Mouse (Mus musculus): ENCODE data around the gene Slc22a14. TPM values are rescaled to one million over a fixed set of nuclear protein-coding genes. Genes with fewer than 3 reads are reported as not detected.
"Not testable (repeated sequence)": the region's sequence is repeated elsewhere in the genome, so short reads cannot be mapped to it uniquely, and the experiment has no call there.

Gene Slc22a14
- polyA plus RNA-seq, 1 experiment: not detected

GRCm38 (mm10) chr9:119268588-119269145 lies 96.7 kb downstream of the Slc22a14 start:
- Histone ChIP-seq H3K4me3 (ENCODE audit: insufficient read depth, low read length) (no peak overlapping the region), H3K27ac (ENCODE audit: insufficient read depth, low read depth, low read length) (no peak overlapping the region), H3K4me1 (ENCODE audit: control insufficient read depth, insufficient read depth, low read length) (peaks cover 20% of the 10 kb centered on the region)
- TF ChIP-seq CTCF (IDR thresholded peaks at IDR 0.05; ENCODE audit: low read depth, low read length) (no peak), POLR2A (IDR thresholded peaks at IDR 0.05; ENCODE audit: borderline replicate concordance, low read depth, low read length) (no peak)

- Histone ChIP-seq H3K4me3 (ENCODE audit: insufficient read depth, low read length) (no peak overlapping the region), H3K27ac (ENCODE audit: insufficient read depth, low read depth, low read length) (no peak overlapping the region), H3K4me1 (ENCODE audit: control insufficient read depth, insufficient read depth, low read length) (peaks cover 20% of the 10 kb centered on the region)
- TF ChIP-seq POLR2A (IDR thresholded peaks at IDR 0.05; ENCODE audit: borderline replicate concordance, low read depth, low read length): no peak
- TF ChIP-seq CTCF (IDR thresholded peaks at IDR 0.05; ENCODE audit: low read depth, low read length): no peak
Observed at GRCm38 (mm10) chr9:119268120-119268519, 97.2 kb downstream of the Slc22a14 start.

DNA sequence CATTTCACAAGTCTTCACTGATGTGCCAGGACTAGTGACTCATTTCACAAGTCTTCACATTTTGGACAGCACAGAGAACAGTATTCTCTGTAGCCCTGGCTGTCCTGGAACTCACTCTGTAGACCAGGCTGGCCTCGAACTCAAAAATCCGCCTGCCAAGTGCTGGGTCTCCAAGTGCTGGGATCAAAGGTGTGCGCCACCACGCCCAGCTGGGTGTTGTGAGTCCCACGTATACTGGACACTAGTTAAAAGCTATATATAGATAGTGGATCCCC lies 99.3 kb downstream of the Slc22a14 start:
- Histone ChIP-seq H3K4me1 (ENCODE audit: control insufficient read depth, insufficient read depth, low read length) (peaks cover 32% of the 10 kb centered on the region), H3K27ac (ENCODE audit: insufficient read depth, low read depth, low read length) (peak overlapping the region; percentile 58)
- H3K4me3 ChIP-seq (ENCODE audit: insufficient read depth, low read length): not testable (repeated sequence)

DNA sequence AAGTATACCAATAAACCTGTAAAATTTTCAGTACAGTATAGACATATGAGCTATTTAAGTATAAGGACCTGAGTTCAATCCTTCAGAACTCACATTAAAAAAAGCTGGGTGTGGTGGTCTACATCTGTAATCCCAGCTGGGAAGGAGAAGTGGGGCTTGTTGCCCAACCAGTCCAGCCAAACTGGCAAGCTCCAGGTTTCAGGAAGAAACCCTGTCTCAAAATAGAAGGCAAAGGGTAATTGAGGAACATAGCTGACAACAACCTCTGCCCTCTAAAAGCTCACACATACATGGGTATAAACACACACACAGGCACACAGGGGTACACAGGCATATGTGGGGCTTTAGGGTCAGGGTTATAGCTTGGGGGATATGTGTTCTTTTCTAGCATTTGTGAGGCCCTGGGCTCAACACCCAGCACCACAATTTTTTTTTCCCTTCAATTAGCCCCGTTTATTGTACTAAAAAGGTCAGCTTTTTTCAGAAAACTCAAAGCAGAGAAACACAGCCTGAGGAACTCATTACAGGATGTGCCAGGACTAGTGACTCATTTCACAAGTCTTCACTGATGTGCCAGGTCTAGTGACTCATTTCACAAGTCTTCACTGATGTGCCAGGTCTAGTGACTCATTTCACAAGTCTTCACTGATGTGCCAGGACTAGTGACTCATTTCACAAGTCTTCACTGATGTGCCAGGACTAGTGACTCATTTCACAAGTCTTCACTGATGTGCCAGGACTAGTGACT lies 99.8 kb downstream of the Slc22a14 start:
- Histone ChIP-seq H3K27ac (ENCODE audit: insufficient read depth, low read depth, low read length) (peak overlapping the region; percentile 79), H3K4me1 (ENCODE audit: control insufficient read depth, insufficient read depth, low read length) (peaks cover 32% of the 10 kb centered on the region)
- H3K4me3 ChIP-seq (ENCODE audit: insufficient read depth, low read length): not testable (repeated sequence)

DNA sequence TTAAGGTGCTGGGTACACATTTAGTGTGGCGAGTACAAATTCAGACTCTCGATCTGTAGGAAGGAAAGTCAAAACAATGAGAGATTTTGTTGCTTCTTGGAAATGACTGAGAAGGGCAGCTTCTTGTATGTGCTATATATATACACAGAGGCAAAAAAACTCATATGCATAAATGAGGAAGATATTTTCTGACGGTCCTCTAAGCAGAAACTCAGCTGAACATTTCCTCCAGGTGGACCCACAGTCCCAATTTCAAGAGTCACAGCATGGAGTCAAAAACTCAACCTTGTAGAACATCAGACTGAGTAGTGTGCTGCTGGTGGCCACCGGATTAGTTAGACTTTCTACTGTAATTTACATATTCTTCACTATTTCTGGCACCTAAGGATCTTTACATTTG lies 102.3 kb downstream of the Slc22a14 start:
- Histone ChIP-seq H3K27ac (ENCODE audit: insufficient read depth, low read depth, low read length) (0 out of 2 replicates have a peak overlapping the region, but pooled peaks have one; percentile 7), H3K4me1 (ENCODE audit: control insufficient read depth, insufficient read depth, low read length) (peaks cover 32% of the 10 kb centered on the region), H3K4me3 (ENCODE audit: insufficient read depth, low read length) (no peak overlapping the region)
- TF ChIP-seq CTCF (IDR thresholded peaks at IDR 0.05; ENCODE audit: low read depth, low read length) (no peak), POLR2A (IDR thresholded peaks at IDR 0.05; ENCODE audit: borderline replicate concordance, low read depth, low read length) (no peak)

DNA sequence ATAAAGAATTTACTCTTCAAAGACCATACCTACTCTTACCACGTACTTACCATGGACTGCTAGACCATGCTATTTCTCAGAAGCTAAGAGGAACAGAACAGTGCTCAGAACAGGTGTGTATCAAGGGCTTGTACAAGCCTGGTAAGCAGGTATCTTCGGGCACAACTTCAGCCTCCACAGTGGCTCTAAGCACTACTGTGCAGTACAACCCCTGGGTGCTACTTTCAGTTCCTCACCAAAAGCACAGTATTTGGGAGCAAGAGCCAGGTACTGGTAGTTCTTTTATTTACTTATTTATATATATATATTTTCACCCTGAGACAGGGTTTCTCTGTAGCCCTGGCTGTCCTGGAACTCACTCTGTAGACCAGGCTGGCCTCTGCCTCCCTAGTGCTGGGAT lies 104.5 kb downstream of the Slc22a14 start:
- no peak overlapping the region for H3K4me3 ChIP-seq (ENCODE audit: insufficient read depth, low read length)
- no peak overlapping the region for H3K27ac ChIP-seq (ENCODE audit: insufficient read depth, low read depth, low read length)
- TF ChIP-seq POLR2A (IDR thresholded peaks at IDR 0.05; ENCODE audit: borderline replicate concordance, low read depth, low read length) (no peak), CTCF (IDR thresholded peaks at IDR 0.05; ENCODE audit: low read depth, low read length) (no peak)
- peaks cover 34% of the 10 kb centered on the region for H3K4me1 ChIP-seq (ENCODE audit: control insufficient read depth, insufficient read depth, low read length)

DNA sequence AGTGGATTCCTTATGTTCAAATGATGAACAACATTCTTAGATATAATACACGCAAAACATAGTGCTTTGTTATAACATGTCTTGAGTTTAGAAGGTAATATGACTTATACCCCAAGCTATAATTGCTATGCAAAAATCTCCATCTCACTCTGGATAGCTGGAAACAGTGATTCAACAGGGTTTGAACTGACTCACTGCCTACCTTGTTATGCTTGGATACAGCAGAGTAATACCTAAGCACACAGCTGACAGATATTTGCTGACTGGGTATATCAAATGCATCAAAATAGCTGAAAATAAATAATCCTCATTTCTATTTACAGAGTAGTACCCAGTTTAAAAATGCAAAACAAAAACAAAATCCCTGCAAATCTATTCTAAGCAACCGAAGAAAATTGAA lies 106.6 kb downstream of the Slc22a14 start:
- no peak overlapping the region for H3K4me3 ChIP-seq (ENCODE audit: insufficient read depth, low read length)
- H3K27ac ChIP-seq (ENCODE audit: insufficient read depth, low read depth, low read length): no peak overlapping the region
- H3K4me1 ChIP-seq (ENCODE audit: control insufficient read depth, insufficient read depth, low read length): peaks cover 38% of the 10 kb centered on the region
- TF ChIP-seq POLR2A (IDR thresholded peaks at IDR 0.05; ENCODE audit: borderline replicate concordance, low read depth, low read length): no peak
- TF ChIP-seq CTCF (IDR thresholded peaks at IDR 0.05; ENCODE audit: low read depth, low read length): no peak

GRCm38 (mm10) chr9:119258128-119258527 lies 107.2 kb downstream of the Slc22a14 start:
- Histone ChIP-seq H3K27ac (ENCODE audit: insufficient read depth, low read depth, low read length) (no peak overlapping the region), H3K4me3 (ENCODE audit: insufficient read depth, low read length) (no peak overlapping the region), H3K4me1 (ENCODE audit: control insufficient read depth, insufficient read depth, low read length) (peaks cover 35% of the 10 kb centered on the region)
- no peak for TF ChIP-seq CTCF (IDR thresholded peaks at IDR 0.05; ENCODE audit: low read depth, low read length)
- TF ChIP-seq POLR2A (IDR thresholded peaks at IDR 0.05; ENCODE audit: borderline replicate concordance, low read depth, low read length): no peak

DNA sequence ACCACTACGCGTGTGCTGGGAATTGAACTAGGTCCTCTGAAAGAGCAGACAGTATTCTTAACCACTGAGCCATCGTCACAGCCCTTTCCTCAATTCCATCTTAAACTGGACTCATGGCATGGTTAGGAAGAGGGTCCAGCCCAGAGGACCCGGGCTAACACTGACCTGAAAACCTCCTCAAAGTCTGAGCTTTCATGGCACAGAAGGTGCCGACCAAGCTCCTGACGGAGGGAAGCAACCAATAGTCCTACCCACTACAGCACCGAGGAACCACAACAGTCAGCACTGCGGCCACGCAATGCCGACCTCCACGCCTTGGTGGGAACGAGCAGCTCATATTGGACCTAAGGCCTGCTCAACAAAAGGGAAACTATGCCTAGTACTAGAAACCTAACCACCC lies 109.2 kb downstream of the Slc22a14 start:
- no peak for TF ChIP-seq POLR2A (IDR thresholded peaks at IDR 0.05; ENCODE audit: borderline replicate concordance, low read depth, low read length)
- Histone ChIP-seq H3K4me1 (ENCODE audit: control insufficient read depth, insufficient read depth, low read length) (peaks cover 20% of the 10 kb centered on the region), H3K4me3 (ENCODE audit: insufficient read depth, low read length) (no peak overlapping the region), H3K27ac (ENCODE audit: insufficient read depth, low read depth, low read length) (no peak overlapping the region)

GRCm38 (mm10) chr9:119255096-119255495 lies 110.3 kb downstream of the Slc22a14 start:
- TF ChIP-seq POLR2A (IDR thresholded peaks at IDR 0.05; ENCODE audit: borderline replicate concordance, low read depth, low read length) (no peak), CTCF (IDR thresholded peaks at IDR 0.05; ENCODE audit: low read depth, low read length) (no peak)
- no peak overlapping the region for H3K4me3 ChIP-seq (ENCODE audit: insufficient read depth, low read length)
- H3K4me1 ChIP-seq (ENCODE audit: control insufficient read depth, insufficient read depth, low read length): peaks cover 23% of the 10 kb centered on the region
- no peak overlapping the region for H3K27ac ChIP-seq (ENCODE audit: insufficient read depth, low read depth, low read length)

DNA sequence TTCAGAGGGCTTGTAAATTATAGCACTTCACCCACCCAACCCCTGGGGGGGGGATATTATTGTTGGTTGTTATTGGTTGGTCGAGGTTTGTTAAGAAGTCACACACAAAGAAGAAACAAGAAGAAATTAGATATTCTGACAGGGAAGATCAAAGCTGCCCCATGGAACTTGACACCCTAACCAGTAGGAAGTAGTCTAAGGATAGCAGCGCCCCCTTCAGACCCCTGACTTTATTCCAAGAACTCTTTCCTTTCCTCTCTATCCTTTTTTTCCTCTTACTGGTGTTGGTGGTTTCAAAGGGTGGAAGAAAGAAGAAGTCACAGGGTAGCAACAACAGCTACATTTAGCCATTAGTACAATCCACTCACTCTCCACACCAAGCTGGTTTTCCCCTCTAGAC lies 111.2 kb downstream of the Slc22a14 start:
- Histone ChIP-seq H3K4me3 (ENCODE audit: insufficient read depth, low read length) (no peak overlapping the region), H3K27ac (ENCODE audit: insufficient read depth, low read depth, low read length) (no peak overlapping the region), H3K4me1 (ENCODE audit: control insufficient read depth, insufficient read depth, low read length) (peaks cover 30% of the 10 kb centered on the region)
- TF ChIP-seq CTCF (IDR thresholded peaks at IDR 0.05; ENCODE audit: low read depth, low read length): no peak
- no peak for TF ChIP-seq POLR2A (IDR thresholded peaks at IDR 0.05; ENCODE audit: borderline replicate concordance, low read depth, low read length)

Data from bone marrow macrophage, adult 2 months (primary cell).